Mouse (Mus musculus) mouse trophoblast stem cell (cell line): ENCODE data around the gene Apoa5.
"Not testable (repeated sequence)": the region's sequence is repeated elsewhere in the genome, so short reads cannot be mapped to it uniquely, and the experiment has no call there.

ENCODE experiments used
- in situ Hi-C, 2 experiments: fragments of 300-500 bp; cut with MseI, MboI; formaldehyde crosslinking; loops; 2 replicates in 1 of 2; 3 replicates in 1 of 2; pipeline ENCODE4 v1.15.1; 2025

Apoa5 gene

GRCm38 (mm10) chr9:46261131-46261530 lies 7.3 kb upstream of the Apoa5 start:
- in situ Hi-C loops, result no loop called here

DNA sequence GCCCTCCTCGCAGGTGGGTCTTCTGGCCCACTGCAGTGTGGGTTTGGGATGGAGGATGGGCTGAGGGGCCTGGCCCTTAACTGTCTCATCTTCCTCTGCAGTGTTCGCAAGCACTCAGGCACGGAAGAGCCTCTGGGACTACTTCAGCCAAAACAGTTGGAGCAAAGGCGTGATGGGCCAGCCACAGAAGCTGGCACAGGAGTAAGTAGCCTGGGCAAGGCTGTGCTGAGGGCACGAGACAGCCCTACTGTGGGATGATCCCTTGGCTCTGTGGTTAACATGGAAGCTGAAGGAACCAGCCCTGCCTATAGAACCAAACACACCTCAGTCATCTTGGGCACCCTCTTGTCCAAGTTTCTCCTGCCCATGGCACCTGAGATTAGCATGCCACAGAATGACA lies 692 bp downstream of the Apoa5 start:
- in situ Hi-C loops, result no loop called here

- in situ Hi-C loops, result no loop called here
Observed at GRCm38 (mm10) chr9:46270782-46271181, 2.3 kb downstream of the Apoa5 start.

DNA sequence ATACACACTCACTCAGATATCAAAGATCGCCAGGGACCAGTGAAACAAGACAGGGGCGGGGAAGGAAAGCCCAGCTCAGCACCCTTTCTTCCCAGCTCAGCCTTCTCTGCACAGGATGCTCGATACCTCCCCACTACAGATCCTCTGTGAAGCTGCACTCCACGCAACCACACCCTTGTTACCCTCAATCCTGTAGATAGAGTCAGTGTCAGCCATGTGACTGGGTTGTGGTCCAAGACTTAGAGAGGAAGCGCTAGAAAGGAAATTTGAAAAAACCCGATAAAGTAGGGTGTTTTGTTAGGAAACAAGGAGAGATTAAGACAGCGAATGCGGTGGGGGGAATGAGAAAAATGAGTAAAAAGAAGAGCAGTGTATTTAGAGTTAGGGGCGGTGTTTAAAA lies 3.6 kb downstream of the Apoa5 start:
- in situ Hi-C loops, result no loop called here

DNA sequence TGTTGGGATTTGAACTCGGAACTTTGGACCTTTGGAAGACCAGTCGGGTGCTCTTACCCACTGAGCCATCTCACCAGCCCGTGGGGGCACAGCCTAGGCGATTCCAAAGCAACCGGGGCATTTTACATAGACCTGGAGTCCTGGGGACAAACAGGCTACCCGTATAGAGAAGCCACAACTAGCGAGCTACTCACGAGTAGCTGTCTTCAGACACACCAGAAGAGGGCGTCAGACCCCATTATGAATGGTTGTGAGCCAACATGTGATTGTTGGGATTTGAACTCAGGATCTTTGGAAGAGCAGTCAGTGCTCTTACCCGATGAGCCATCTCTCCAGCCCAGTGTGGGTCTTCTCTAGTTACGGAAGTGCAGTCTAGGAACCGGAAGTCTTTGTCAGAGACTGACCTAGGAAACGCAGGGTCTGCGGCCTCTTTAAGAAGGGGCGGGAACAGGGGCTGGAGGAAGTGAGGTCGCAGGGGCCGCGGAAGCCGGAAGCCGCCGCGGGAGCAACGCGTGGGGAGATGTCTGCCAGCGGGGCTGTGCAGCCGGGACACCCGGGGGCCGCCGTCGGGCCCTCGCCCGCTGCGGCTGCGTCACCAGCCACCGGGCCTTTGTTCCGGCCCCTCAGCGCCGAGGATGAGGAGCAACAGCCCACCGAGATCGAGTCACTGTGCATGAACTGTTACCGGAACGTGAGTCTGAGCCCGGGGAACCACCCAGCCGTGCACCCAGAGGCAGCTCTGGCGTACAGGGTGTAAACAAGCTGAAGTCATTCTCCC lies 4.4 kb downstream of the Apoa5 start, which contains the start of gene Zpr1:
TSS of gene Zpr1 (plus strand) at position 388 of the 778 bp plus-strand sequence.
- in situ Hi-C loops, result no loop called here

GRCm38 (mm10) chr9:46274494-46274893 lies 6.1 kb downstream of the Apoa5 start:
- in situ Hi-C loops, result no loop called here

DNA sequence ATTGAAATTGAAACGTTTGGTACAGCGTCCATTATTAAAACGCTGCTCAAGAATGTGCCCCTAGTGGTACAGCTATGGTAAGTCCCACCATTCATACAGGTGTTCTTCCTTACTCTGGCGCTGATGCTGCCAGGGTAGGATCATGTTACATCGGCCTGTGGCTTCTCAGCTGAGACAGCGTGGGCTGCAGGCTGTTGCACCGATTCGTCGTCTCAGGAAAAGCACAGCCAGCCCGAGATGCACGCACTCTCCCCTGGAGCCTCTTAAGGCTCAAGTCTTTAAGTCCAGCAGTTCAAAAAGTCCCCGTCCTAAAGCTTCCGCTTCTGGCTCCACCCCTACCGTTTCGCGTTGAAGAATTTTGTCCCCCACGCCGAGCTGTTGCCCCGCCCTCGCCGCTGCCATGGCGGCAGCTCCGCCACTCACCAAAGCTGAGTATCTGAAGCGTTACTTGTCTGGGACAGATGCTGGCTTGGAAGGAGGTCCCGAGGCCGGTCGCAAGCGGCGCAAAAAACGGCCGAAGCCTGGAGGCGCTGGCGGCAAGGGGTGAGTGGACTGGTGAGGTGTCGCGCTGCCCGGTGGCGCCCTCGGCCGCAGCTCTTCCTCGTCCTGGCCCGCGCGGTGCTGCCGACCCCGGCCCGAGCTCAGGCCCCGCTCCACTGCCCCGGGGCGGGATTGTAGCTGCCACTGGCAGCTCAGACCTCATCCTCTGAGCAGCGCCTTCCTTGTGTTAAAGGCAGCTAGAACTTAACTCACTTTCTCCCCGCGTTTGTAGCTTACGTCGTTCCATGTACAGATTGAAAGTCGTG lies 14.4 kb downstream of the Apoa5 start, which contains the start of gene Bud13:
TSS of gene Bud13 (plus strand) at position 378 of the 806 bp plus-strand sequence.
- in situ Hi-C loops, result no loop called here

GRCm38 (mm10) chr9:46298381-46298780 lies 29.9 kb downstream of the Apoa5 start:
- in situ Hi-C loops, result no loop called here

DNA sequence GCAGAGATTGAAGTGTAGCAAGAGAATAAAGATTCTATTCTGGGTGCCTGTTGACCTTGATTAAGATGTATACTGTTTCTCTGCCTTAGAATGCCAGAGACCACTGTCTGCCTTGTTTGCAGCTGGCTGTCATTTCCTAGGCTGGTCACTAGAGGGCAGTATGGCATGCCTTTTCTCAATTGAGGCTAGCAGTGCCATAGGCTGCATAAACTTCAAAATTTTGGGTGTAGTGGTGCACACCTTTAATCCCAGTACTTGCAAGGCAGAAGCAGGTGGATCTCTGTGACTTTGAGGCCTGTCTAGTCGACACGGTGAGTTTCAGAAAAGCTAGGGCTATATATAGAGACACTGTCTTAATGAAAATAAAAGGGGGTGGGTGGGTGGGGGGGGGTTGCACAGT lies 33.7 kb downstream of the Apoa5 start:
- in situ Hi-C loops, result no loop called here

- in situ Hi-C loops, result no loop called here
Observed at GRCm38 (mm10) chr9:46309121-46309520, 40.7 kb downstream of the Apoa5 start.

GRCm38 (mm10) chr9:46314507-46314906 lies 46.1 kb downstream of the Apoa5 start:
- in situ Hi-C loops, result no loop called here

DNA sequence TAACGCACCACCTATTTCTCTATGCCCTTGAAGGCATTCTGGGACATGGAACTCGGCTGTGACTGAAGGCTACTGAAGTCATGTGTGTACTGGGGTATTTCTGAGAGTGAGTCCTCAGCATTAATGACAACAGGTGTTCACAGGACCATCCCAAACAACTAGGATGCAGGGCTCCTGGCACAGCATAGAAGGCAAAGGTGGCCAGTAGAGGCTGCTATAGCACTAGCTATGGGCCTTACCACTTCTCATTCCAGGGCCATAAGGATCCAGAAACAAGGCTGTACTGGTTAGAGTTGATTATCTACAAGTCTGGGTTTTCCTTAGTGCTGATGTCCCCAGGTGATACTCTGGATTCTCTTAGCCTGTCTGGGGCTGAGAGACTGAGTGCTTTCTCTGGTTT lies 46.5 kb downstream of the Apoa5 start:
- in situ Hi-C loops, result no loop called here

DNA sequence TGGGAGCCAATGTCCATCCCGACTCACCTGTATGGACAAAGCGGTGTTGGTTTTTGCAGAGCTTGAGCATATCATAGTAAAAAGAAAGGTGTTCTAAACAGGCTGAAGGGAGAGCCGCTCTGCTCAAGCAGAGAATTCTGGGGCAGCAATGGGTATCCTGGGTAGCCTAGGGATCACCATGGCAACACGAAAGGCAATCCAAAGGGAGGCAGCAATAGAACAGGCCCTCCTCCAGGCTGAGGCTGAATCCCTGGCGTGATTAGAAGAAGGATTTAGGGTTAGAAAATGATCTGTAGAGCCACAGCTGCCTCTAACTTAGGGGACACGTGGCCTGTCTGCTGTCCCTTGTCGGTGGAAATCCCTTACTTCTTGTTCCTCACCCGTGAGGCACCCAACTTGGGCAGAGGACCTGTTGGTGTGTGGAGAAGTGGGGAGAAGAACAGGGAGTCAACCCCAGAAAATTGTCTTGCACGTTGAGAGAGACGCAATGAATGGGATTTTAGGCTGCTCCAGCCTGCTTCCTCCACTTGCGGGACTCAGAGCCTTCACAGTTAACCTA lies 47.5 kb downstream of the Apoa5 start:
- in situ Hi-C loops, result no loop called here

DNA sequence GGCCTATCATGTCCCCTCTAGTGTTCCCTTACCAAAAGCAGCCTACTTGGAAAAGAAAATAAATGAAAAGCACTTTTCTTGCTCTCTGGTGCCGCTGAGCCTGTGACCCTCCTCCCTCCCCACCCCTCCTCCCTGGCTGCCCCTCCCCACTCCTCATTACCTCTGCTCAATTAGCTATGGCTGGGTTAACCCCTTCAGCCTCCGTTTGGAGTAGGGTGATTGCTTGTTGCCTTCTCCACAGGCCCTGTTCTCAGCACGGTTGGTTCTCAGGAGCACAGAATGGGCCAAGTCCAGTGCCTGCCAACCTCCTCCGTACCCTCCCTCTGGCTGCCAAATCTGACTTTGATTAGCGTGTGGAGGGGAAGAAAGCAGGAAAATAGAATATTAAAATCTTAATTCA lies 48.0 kb downstream of the Apoa5 start:
- in situ Hi-C loops, result no loop called here

DNA sequence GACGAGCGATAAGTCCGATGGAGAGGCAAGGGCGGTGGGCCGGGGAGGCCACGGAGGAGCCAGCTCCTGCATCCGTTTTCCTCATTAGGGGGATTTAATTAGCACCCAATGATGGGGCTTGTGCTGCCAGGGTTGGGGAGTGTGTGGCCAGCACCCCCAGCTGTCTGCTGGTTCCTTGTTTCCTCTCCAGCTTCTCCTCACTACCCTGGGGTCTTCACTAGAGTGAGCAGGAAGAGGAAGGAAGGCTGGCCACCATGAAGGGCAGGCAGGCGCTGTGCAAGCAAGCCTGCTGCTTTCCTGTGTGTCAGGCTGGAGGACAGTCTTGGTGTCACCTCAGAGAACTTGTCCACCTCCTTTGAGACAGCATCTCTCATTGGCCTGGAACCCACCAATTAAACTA lies 48.5 kb downstream of the Apoa5 start:
- in situ Hi-C loops, result no loop called here

GRCm38 (mm10) chr9:46317957-46318356 lies 49.5 kb downstream of the Apoa5 start:
- in situ Hi-C loops, result no loop called here

- in situ Hi-C loops, result not testable (repeated sequence)
Observed at GRCm38 (mm10) chr9:46319886-46320285, 51.5 kb downstream of the Apoa5 start, which contains the start of gene 4931429L15Rik. Gene 4931429L15Rik, minus strand, starts transcription at chr9:46319986.

- in situ Hi-C loops, result no loop called here
Observed at GRCm38 (mm10) chr9:46320461-46320860, 52.0 kb downstream of the Apoa5 start.
